Mouse (Mus musculus) liver, adult 2 months (tissue): Measurements from ENCODE around the gene Tcp11l1. TPM values are rescaled to one million over a fixed set of nuclear protein-coding genes. Genes with fewer than 3 reads are reported as not detected.

ENCODE experiments used
- DNase-seq: peaks from one replicate; pipeline ENCODE4 v3.0.0-alpha.2; 2011; ENCODE audit warnings: low read depth, low spot score; ENCODE audit errors: extremely low read depth
- H3K27ac ChIP-seq: fragments of 200-500 bp; replicated peaks from 2 replicates; pipeline ENCODE4 v1.5.1; 2012; ENCODE audit warnings: low read depth, mild to moderate bottlenecking, control low read depth, inconsistent platforms, low read length; ENCODE audit not compliant: insufficient read depth
- H3K27me3 ChIP-seq: fragments of 200-500 bp; 2 replicates; pipeline ENCODE4 v1.6.1; 2012; ENCODE audit warnings: mild to moderate bottlenecking, moderate library complexity, low read length, inconsistent platforms; ENCODE audit not compliant: control insufficient read depth, insufficient read depth
- H3K36me3 ChIP-seq: fragments of 200-500 bp; 2 replicates; pipeline ENCODE4 v1.6.1; 2012; ENCODE audit warnings: low read length, inconsistent platforms; ENCODE audit not compliant: control insufficient read depth, insufficient read depth
- H3K4me1 ChIP-seq: fragments of 200-500 bp; 2 replicates; pipeline ENCODE4 v1.6.1; 2011; ENCODE audit warnings: low read length; ENCODE audit not compliant: control insufficient read depth, insufficient read depth
- H3K4me3 ChIP-seq: fragments of 200-500 bp; 2 replicates; pipeline ENCODE4 v1.5.1; 2011; ENCODE audit warnings: low read depth, mild to moderate bottlenecking, control low read depth, low read length, moderate library complexity; ENCODE audit not compliant: insufficient read depth
- H3K79me2 ChIP-seq: fragments of 200-500 bp; 2 replicates; pipeline ENCODE4 v1.6.1; 2012; ENCODE audit warnings: inconsistent platforms, mild to moderate bottlenecking, low read length, moderate library complexity; ENCODE audit not compliant: control insufficient read depth, insufficient read depth
- H3K9ac ChIP-seq: fragments of 200-500 bp; 2 replicates; pipeline ENCODE4 v1.6.1; 2012; ENCODE audit warnings: low read depth, mild to moderate bottlenecking, control low read depth, inconsistent platforms, low read length
- CTCF ChIP-seq: fragments of 200-500 bp; IDR thresholded peaks from 2 replicates; pipeline ENCODE4 v1.5.1; 2011; ENCODE audit warnings: low read depth, low read length, control low read depth
- POLR2A ChIP-seq: fragments of 200-500 bp; IDR thresholded peaks from 2 replicates; pipeline ENCODE4 v1.6.1; 2011; ENCODE audit warnings: low read length, control low read depth; ENCODE audit not compliant: insufficient read depth; ENCODE audit errors: extremely low read depth
- WGBS: fragments of 180-500 bp; shearing (Covaris S2); methylation state at CpG from one replicate; pipeline ENCODE4 v1.1.7; 2018; 5-methylcytosine and 5-hydroxymethylcytosine counted together
- polyA plus RNA-seq: library from polyadenylated mRNA; depleted of rRNA; stranded (reverse); fragments of >200 nt; gene quantifications from 2 replicates; pipeline ENCODE4 v1.2.3, GENCODE M21; 2012; rRNA removed
- total RNA-seq: library from RNA; depleted of rRNA; stranded (reverse); fragments of >200 nt; gene quantifications from 2 replicates; pipeline ENCODE4 v1.2.3, GENCODE M21; 2014; rRNA removed

The Tcp11l1 gene
- total and polyA plus RNA-seq, 2 experiments, result 3.5 to 5.3 TPM

DNA sequence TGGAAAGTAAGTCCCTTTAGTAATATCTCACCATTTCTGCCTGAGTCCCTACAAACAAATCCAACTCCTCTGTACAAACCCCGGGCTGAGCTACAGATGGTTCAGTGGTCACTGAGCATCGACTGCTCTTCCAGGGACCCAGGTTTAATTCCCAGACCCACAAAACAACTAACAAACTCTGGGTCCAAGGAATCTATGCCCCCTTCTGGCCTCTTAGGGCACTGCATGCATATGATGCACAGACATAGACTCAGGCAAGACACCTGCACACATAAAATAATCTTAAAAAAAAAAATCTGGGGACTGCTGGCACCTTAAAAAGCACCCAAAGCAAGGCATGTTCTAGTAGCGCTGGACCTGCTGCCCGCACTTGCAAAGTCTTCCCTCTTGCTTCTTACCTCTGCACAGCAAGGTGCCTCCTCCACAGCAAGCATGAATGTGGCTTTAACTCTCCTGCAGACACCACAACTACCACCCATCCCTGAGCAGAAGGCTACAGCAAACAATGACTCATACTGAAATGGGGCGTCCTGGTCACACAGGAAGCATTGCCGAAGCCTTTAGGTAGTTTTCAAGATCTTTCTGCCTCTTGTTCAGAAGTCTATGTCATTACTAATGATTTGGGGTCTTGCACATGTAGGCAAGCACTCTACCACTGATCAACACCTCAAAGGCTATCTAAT is 42.7 kb downstream of the Tcp11l1 start:
- Histone ChIP-seq H3K27ac (no peak overlapping the region), H3K79me2 (no peaks in the 10 kb centered on the region), H3K9ac (no peak overlapping the region), H3K27me3 (no peaks in the 10 kb centered on the region), H3K4me1 (peaks cover 5% of the 10 kb centered on the region), H3K36me3 (peaks cover 5% of the 10 kb centered on the region; the same call in 1 of the 2 replicates), H3K4me3 (no peak overlapping the region)
- TF ChIP-seq CTCF (no peak), POLR2A (no peak)
- no peak for DNase-seq
- 87% methylated on average over 6 of the region's 6 CpGs for WGBS

DNA sequence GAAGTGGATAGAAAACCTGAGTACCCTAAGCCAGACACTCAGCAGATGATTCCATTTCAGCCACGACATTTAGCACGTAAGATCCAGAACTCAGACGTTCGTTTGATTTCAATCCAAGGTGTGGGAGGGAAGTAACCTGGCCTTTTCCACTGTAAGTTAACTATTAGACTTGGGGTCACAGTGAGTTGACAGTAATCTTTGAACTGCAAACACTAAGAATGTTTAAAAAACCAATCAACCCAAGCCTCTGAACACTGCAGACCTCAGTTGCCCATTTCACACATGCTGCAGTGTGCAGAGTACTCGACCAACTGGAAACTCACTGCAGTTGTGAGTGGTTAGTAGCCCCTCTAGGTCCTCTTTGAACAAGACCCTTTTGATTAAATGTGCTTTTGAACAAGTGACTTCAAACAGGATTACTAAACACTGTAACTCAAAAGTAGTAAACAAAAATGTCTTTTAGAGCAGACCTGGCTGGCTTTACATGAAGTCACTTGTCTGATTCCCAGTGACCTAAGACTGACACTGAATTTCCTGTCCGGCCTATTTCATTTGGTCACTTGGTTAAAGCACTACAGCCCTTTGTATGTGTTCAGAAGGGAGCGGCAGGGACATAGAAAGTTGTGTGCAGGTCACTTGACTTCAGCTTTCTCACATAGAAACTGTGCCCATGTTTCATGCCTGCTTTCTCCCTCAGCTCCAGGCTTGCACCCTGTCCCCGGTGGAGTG is 48.4 kb downstream of the Tcp11l1 start:
- Histone ChIP-seq H3K36me3 (peaks cover 14% of the 10 kb centered on the region; the same call in 1 of the 2 replicates), H3K4me1 (peaks cover 16% of the 10 kb centered on the region), H3K27ac (peak overlapping the region; percentile 82), H3K4me3 (no peak overlapping the region), H3K9ac (peak overlapping the region; percentile 42; the same call in 1 of the 2 replicates), H3K79me2 (no peaks in the 10 kb centered on the region), H3K27me3 (no peaks in the 10 kb centered on the region)
- TF ChIP-seq POLR2A (no peak), CTCF (no peak)
- peak; percentile 97 for DNase-seq
- 27% methylated on average over 8 of the region's 8 CpGs for WGBS

DNA sequence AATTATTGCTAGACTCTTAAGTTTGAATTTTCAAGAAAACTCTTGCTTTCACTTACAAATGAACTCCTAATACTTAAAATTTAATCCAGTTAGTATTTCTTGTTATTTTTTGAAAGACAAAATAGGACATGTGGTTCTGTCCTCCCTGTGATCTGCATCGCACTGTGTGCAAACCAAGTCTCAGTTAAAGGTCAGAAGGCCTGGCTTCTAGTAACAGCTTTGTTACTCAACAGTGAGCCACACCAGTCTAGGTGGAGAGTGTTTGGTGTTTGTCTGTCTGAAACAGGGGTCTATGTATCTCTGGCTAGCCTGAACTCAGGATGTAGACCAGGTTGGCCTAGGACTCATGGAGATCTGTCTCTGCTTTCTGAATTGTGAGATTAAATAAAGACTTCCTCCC is 53.3 kb downstream of the Tcp11l1 start:
- 22% methylated on average over 1 of the region's 1 CpGs for WGBS
- H3K36me3 ChIP-seq, result peaks cover 27% of the 10 kb centered on the region

DNA sequence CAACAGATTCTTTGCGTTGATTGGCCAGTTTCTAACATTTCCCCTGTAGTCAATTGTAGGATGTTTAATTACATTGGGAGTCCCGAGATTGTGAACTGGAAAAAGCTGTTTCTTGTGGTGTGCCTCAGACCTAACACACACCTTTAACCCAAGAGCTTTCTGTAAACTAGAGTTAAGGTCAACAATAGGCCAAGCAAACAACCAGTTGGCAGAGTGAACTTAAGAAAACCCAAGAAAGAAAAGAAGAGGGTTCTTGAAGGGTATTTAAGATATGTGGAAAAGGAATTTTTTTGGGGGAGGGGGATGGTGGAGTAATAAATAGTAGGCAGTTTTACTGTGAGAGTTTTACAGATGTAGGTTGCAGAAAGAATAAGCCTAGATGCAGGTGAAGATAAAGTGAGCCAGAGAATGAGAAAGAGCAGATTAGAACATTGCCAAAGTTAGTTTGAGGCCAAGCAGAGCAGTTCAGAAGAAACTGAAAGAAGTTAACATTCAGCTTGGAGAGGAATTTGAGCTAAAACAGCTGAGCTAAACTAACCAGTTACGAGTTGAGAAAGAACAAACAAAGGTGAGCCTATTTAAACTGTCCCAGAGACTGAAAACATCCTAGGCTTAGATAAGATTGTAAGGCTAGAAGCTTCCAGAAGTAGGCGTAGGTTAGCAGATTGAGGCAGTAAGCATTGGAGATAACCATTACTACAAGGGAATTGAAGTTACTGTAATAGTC is 95.8 kb downstream of the Tcp11l1 start:
- 35% methylated on average over 4 of the region's 4 CpGs for WGBS
- Histone ChIP-seq H3K4me1 (peaks cover 9% of the 10 kb centered on the region; the same call in 1 of the 2 replicates), H3K79me2 (no peaks in the 10 kb centered on the region), H3K27me3 (no peaks in the 10 kb centered on the region), H3K9ac (no peak overlapping the region), H3K4me3 (no peak overlapping the region), H3K36me3 (peaks cover 4% of the 10 kb centered on the region; the same call in 1 of the 2 replicates), H3K27ac (no peak overlapping the region)
- TF ChIP-seq POLR2A, result no peak
- no peak for TF ChIP-seq CTCF
- DNase-seq, result peak; percentile 91

More for the DNA sequence above, 53.3 kb downstream of the Tcp11l1 start:
- H3K27ac ChIP-seq, result no peak overlapping the region
- H3K27me3 ChIP-seq, result no peaks in the 10 kb centered on the region
- H3K4me1 ChIP-seq, result peaks cover 8% of the 10 kb centered on the region
- no peak overlapping the region for H3K9ac ChIP-seq
- DNase-seq, result peak; percentile 53
- TF ChIP-seq POLR2A (no peak), CTCF (no peak)
- H3K79me2 ChIP-seq, result no peaks in the 10 kb centered on the region
- H3K4me3 ChIP-seq, result no peak overlapping the region

DNA sequence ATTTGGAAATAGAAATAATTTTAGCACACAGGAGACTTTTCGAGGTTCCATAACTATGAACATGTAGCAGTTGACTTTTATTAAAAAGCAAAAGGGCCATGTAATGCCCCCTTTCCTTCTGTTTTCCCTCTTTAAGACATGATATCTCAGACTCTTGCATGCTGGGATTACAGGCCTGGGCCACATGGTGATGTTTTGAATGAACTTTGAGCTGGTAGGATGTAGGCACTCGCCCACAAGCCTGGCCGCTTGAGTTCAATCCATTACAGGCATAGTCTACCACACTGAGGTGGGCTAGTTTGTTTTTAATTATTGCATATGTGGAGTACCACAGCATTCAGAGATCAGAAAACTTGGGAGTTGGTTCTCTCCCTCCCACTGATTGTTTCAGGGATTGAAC is 97.2 kb downstream of the Tcp11l1 start:
- 29% methylated on average over 3 of the region's 3 CpGs for WGBS

More for the DNA sequence above, 97.2 kb downstream of the Tcp11l1 start:
- Histone ChIP-seq H3K4me1 (peaks cover 9% of the 10 kb centered on the region; the same call in 1 of the 2 replicates), H3K79me2 (no peaks in the 10 kb centered on the region; the same call in 1 of the 2 replicates), H3K36me3 (peaks cover 6% of the 10 kb centered on the region; the same call in 1 of the 2 replicates), H3K9ac (no peak overlapping the region), H3K4me3 (no peak overlapping the region), H3K27me3 (no peaks in the 10 kb centered on the region), H3K27ac (peak overlapping the region; percentile 76)
- TF ChIP-seq CTCF (no peak), POLR2A (no peak)
- peak; percentile 58 for DNase-seq

Other genes starting within 250 kb of the Tcp11l1 start
- 41.0 and 52.2 TPM in 2 replicates for gene Hipk3, start 217.7 kb downstream of the Tcp11l1 start, total RNA-seq
- 14.9 and 17.9 TPM in 2 replicates for gene Hipk3, start 217.7 kb downstream of the Tcp11l1 start, polyA plus RNA-seq
- gene Cstf3, start 121.6 kb downstream of the Tcp11l1 start, total RNA-seq, result 10.5 and 11.8 TPM in 2 replicates
- gene Cstf3, start 121.6 kb downstream of the Tcp11l1 start, polyA plus RNA-seq, result 5.1 and 5.2 TPM in 2 replicates
- not detected in 2 replicates for gene Pin1rt1, start 4.2 kb upstream of the Tcp11l1 start, total RNA-seq
- gene Pin1rt1, start 4.2 kb upstream of the Tcp11l1 start, polyA plus RNA-seq, result not detected in 2 replicates
- 50.9 and 53.5 TPM in 2 replicates for gene Depdc7, start 30.7 kb upstream of the Tcp11l1 start, total RNA-seq
- gene Depdc7, start 30.7 kb upstream of the Tcp11l1 start, polyA plus RNA-seq, result 26.4 and 30.0 TPM in 2 replicates
- gene Qser1, start 104.6 kb upstream of the Tcp11l1 start, total RNA-seq, result 6.0 and 7.3 TPM in 2 replicates
- gene Qser1, start 104.6 kb upstream of the Tcp11l1 start, polyA plus RNA-seq, result 2.0 and 2.2 TPM in 2 replicates
- 0.37 and 0.60 TPM in 2 replicates for gene Prrg4, start 137.7 kb upstream of the Tcp11l1 start, total RNA-seq
- 0.05 TPM in 1 of 2 replicates, not detected in the other for gene Prrg4, start 137.7 kb upstream of the Tcp11l1 start, polyA plus RNA-seq
- 3.1 and 4.9 TPM in 2 replicates for gene Ccdc73, start 155.6 kb upstream of the Tcp11l1 start, total RNA-seq
- gene Ccdc73, start 155.6 kb upstream of the Tcp11l1 start, polyA plus RNA-seq, result 0.56 TPM in 1 of 2 replicates, not detected in the other